9 mouse cellular contexts compared by ENCODE assay signal in genomic region chr11:75014816-75015215, GRCm38 (mm10).
A peak's percentile ranks its signal among the peaks of the same experiment; 100 is the strongest.
DNase-seq lines count a peak whose midpoint lies in the region; ATAC-seq and TF ChIP-seq lines count a peak whose summit lies in the region.
"Had no signal": no experiment of that assay in that cellular context is flagged by ENCODE, and none has a peak within 500 bp of the region (broad histone marks: within the 10 kb centered on the region; RNA-seq: fewer than 3 reads in every experiment).

No protein-coding gene starts in this region.

- no peak overlapping the region for H3K9ac ChIP-seq in embryonic facial prominence, embryonic 13.5 days
- H3K9ac ChIP-seq in limb, embryonic 11.5 days (ENCODE audit: low read length): no peak overlapping the region

- peak overlapping the region; percentile 82 for H3K27ac ChIP-seq in left cerebral cortex, adult 2 months
- peak overlapping the region; percentile 82; the same call in 1 of the 2 replicates for H3K27ac ChIP-seq in embryonic facial prominence, embryonic 13.5 days
- peak overlapping the region; percentile 53 for H3K27ac ChIP-seq in limb, embryonic 11.5 days (replicated peaks; ENCODE audit: low read depth, low read length)

- no peak for TF ChIP-seq CTCF in left cerebral cortex, adult 2 months (IDR thresholded peaks at IDR 0.05)

- H3K4me2 ChIP-seq in embryonic facial prominence, embryonic 13.5 days: no peak overlapping the region
- H3K4me2 ChIP-seq in limb, embryonic 11.5 days (ENCODE audit: low read depth, severe bottlenecking): no peak overlapping the region

- no peaks in the 10 kb centered on the region for H3K27me3 ChIP-seq in embryonic facial prominence, embryonic 13.5 days
- no peaks in the 10 kb centered on the region for H3K27me3 ChIP-seq in limb, embryonic 11.5 days (ENCODE audit: control insufficient read depth, insufficient read depth, low read length)

- ATAC-seq in embryonic facial prominence, embryonic 13.5 days (ENCODE audit: insufficient number of reproducible peaks, insufficient read depth, low FRiP score, low TSS enrichment, low read depth): no peak
- ATAC-seq in limb, embryonic 11.5 days (ENCODE audit: insufficient number of reproducible peaks, low FRiP score, low TSS enrichment, low read depth): no peak

- H3K9me3 ChIP-seq in embryonic facial prominence, embryonic 13.5 days: no peaks in the 10 kb centered on the region
- H3K9me3 ChIP-seq in limb, embryonic 11.5 days (ENCODE audit: control insufficient read depth, low read length): no peaks in the 10 kb centered on the region

- intact Hi-C loops in left cerebral cortex, adult 2 months (cut with DNase I): no loop called here
- intact Hi-C loops in left cerebral cortex, postnatal 14 days (cut with DNase I): no loop called here
- intact Hi-C loops in gastrocnemius, postnatal 36 days (cut with DNase I): no loop called here

- 79% methylated on average over 4 of the region's 4 CpGs for WGBS in embryonic facial prominence, embryonic 13.5 days
- WGBS in limb, embryonic 11.5 days: 85% methylated on average over 4 of the region's 4 CpGs

- peaks cover 57% of the 10 kb centered on the region for H3K4me1 ChIP-seq in embryonic facial prominence, embryonic 13.5 days
- peaks cover 32% of the 10 kb centered on the region for H3K4me1 ChIP-seq in limb, embryonic 11.5 days (ENCODE audit: control insufficient read depth, insufficient read depth, low read length)

- no peaks in the 10 kb centered on the region for H3K36me3 ChIP-seq in embryonic facial prominence, embryonic 13.5 days
- no peaks in the 10 kb centered on the region for H3K36me3 ChIP-seq in limb, embryonic 11.5 days (ENCODE audit: control insufficient read depth, insufficient read depth, low read length)

- DNase-seq in left cerebral cortex, adult 2 months (ENCODE audit: extremely low spot score in 1 of 2, low spot score in 2 of 2): no peak
- DNase-seq in left cerebral cortex, postnatal 14 days (ENCODE audit: low spot score in 2 of 2): no peak
- peak; percentile 68 to 75 for DNase-seq in cerebellum, adult 18-20 months
- no peak for DNase-seq in limb, embryonic 11.5 days (ENCODE audit: low spot score)
- no peak for DNase-seq in urinary bladder, postnatal 14 days (ENCODE audit: low spot score)
- DNase-seq in frontal cortex, postnatal 14 days (ENCODE audit: low spot score in 2 of 2): no peak
- no peak for DNase-seq in gastrocnemius, postnatal 36 days
- DNase-seq: thymus, postnatal 36 days had no signal

- no peak overlapping the region for H3K4me3 ChIP-seq in left cerebral cortex, adult 2 months
- no peak overlapping the region for H3K4me3 ChIP-seq in embryonic facial prominence, embryonic 13.5 days
- no peak overlapping the region for H3K4me3 ChIP-seq in limb, embryonic 11.5 days (ENCODE audit: low read depth, low read length)

Comparison
In these comparisons a context has a peak if more than half of its experiments do, and no peak if none do; other contexts are left out.
1. DNase-seq: peak in cerebellum, adult 18-20 months (2 of 2); none in left cerebral cortex, adult 2 months (0 of 2), left cerebral cortex, postnatal 14 days (0 of 2), limb, embryonic 11.5 days (single experiment), urinary bladder, postnatal 14 days (single experiment), frontal cortex, postnatal 14 days (0 of 2) and gastrocnemius, postnatal 36 days (0 of 2).
2. Peak in every context shown above with its lines, with median percentiles within 50 percentile points of each other: H3K27ac ChIP-seq.